In genomic region chr11:57657370-57658072, GRCm38 (mm10) we compare ENCODE assay signal across 12 mouse cellular contexts. TPM values are rescaled to one million over a fixed set of nuclear protein-coding genes. Genes with fewer than 3 reads are reported as not detected.
DNase-seq lines count a peak whose midpoint lies in the region; ATAC-seq and TF ChIP-seq lines count a peak whose summit lies in the region.
"Had no signal": no experiment of that assay in that cellular context is flagged by ENCODE, and none has a peak within 500 bp of the region (broad histone marks: within the 10 kb centered on the region; RNA-seq: fewer than 3 reads in every experiment).

No protein-coding gene starts in this region.

- H3K36me3 ChIP-seq in intestine, embryonic 15.5 days, result no peaks in the 10 kb centered on the region
- no peaks in the 10 kb centered on the region; the same call in 1 of the 2 replicates for H3K36me3 ChIP-seq in liver, postnatal 0 days (replicated peaks; ENCODE audit: insufficient read depth, low read length)
- no peaks in the 10 kb centered on the region for H3K36me3 ChIP-seq in forebrain, embryonic 11.5 days (ENCODE audit: control insufficient read depth, insufficient read depth, low read length)

- peak; percentile 88 for DNase-seq in heart, adult 11 months
- DNase-seq in heart, postnatal 10 days, result no peak
- DNase-seq in ES-CJ7 (ENCODE audit: low read depth, low spot score), result peak; percentile 36
- DNase-seq in liver, postnatal 0 days, result no peak
- DNase-seq in forebrain, embryonic 11.5 days (ENCODE audit: low spot score), result no peak
- no peak for DNase-seq in adrenal gland, postnatal 25 days
- DNase-seq: B cell, adult 2 months; cerebellum, postnatal 25 days; kidney, postnatal 4 days had no signal

- TF ChIP-seq EP300 in liver, postnatal 0 days (IDR thresholded peaks at IDR 0.05; ENCODE audit: low read depth), result 0 out of 2 replicates have a peak, but pooled peaks have one; percentile 7

- H3K27me3 ChIP-seq in intestine, embryonic 15.5 days (replicated peaks), result no peaks in the 10 kb centered on the region
- H3K27me3 ChIP-seq in liver, postnatal 0 days (ENCODE audit: insufficient read depth, low read length), result no peaks in the 10 kb centered on the region
- no peaks in the 10 kb centered on the region for H3K27me3 ChIP-seq in forebrain, embryonic 11.5 days (ENCODE audit: control insufficient read depth, insufficient read depth, low read length)

- no peak overlapping the region for H3K27ac ChIP-seq in intestine, embryonic 15.5 days
- H3K27ac ChIP-seq in liver, postnatal 0 days (ENCODE audit: low read depth), result no peak overlapping the region
- no peak overlapping the region for H3K27ac ChIP-seq in forebrain, embryonic 11.5 days (ENCODE audit: low read depth, low read length)

- H3K9me3 ChIP-seq in intestine, embryonic 15.5 days, result no peaks in the 10 kb centered on the region
- no peaks in the 10 kb centered on the region for H3K9me3 ChIP-seq in liver, postnatal 0 days (ENCODE audit: low read length)
- H3K9me3 ChIP-seq in forebrain, embryonic 11.5 days (ENCODE audit: control insufficient read depth, low read length), result no peaks in the 10 kb centered on the region

- H3K4me2 ChIP-seq in intestine, embryonic 15.5 days (replicated peaks), result no peak overlapping the region
- H3K4me2 ChIP-seq in liver, postnatal 0 days (ENCODE audit: low read depth, low read length), result peak overlapping the region; percentile 55
- no peak overlapping the region for H3K4me2 ChIP-seq in forebrain, embryonic 11.5 days (ENCODE audit: low read depth, low read length, severe bottlenecking)

- no peak for TF ChIP-seq CTCF in liver, postnatal 0 days (IDR thresholded peaks at IDR 0.05; ENCODE audit: low read depth)

- intact Hi-C loops in heart, postnatal 10 days (cut with DNase I), result no loop called here

- 68% methylated on average over 9 of the region's 9 CpGs for WGBS in intestine, embryonic 15.5 days
- 72% methylated on average over 9 of the region's 9 CpGs for WGBS in liver, postnatal 0 days (ENCODE audit: insufficient replicate concordance)
- 91% methylated on average over 9 of the region's 9 CpGs for WGBS in forebrain, embryonic 11.5 days

- no peak overlapping the region for H3K9ac ChIP-seq in intestine, embryonic 15.5 days
- H3K9ac ChIP-seq in liver, postnatal 0 days (replicated peaks), result no peak overlapping the region; the same call in 1 of the 2 replicates
- no peak overlapping the region for H3K9ac ChIP-seq in forebrain, embryonic 11.5 days (ENCODE audit: low read length)

- peaks cover 34% of the 10 kb centered on the region for H3K4me1 ChIP-seq in intestine, embryonic 15.5 days (replicated peaks)
- H3K4me1 ChIP-seq in liver, postnatal 0 days (ENCODE audit: insufficient read depth), result peaks cover 69% of the 10 kb centered on the region
- H3K4me1 ChIP-seq in forebrain, embryonic 11.5 days (replicated peaks; ENCODE audit: control insufficient read depth, insufficient read depth, low read length), result peaks cover 14% of the 10 kb centered on the region

- H3K4me3 ChIP-seq in intestine, embryonic 15.5 days (replicated peaks), result no peak overlapping the region
- no peak overlapping the region for H3K4me3 ChIP-seq in liver, postnatal 0 days (ENCODE audit: low read depth, low read length)
- H3K4me3 ChIP-seq in forebrain, embryonic 11.5 days (ENCODE audit: low read depth, low read length), result no peak overlapping the region

- ATAC-seq in intestine, embryonic 15.5 days, result peak; percentile 64
- ATAC-seq in liver, postnatal 0 days, result no peak
- ATAC-seq in monocyte, adult 5-6 weeks (replicated peaks; ENCODE audit: insufficient number of reproducible peaks, low FRiP score, low TSS enrichment, poor library complexity, severe bottlenecking), result no peak
- ATAC-seq in forebrain, embryonic 11.5 days (replicated peaks; ENCODE audit: low FRiP score), result no peak
- ATAC-seq: inflammation-experienced regulatory T-cells, adult 6 months had no signal

RNA-seq across cellular contexts. Expression of gene Galnt10, which starts 12.3 kb away (rescaled TPM):
- 10 to 100 TPM; 12.2 to 13.0 TPM for total RNA-seq in heart, postnatal 10 days (2021)
- polyA plus RNA-seq in intestine, embryonic 15.5 days (2015; fragmentation: Nextera tagmentation; extraction: Ambion mirVana), result 19.3 and 20.3 TPM in 2 replicates
- polyA plus RNA-seq in liver, postnatal 0 days (2015; fragmentation: Nextera tagmentation; extraction: Ambion mirVana), result 6.5 and 8.2 TPM in 2 replicates
- 18.6 to 31.9 TPM (median 21.5 TPM) in 3 replicates for total RNA-seq in monocyte, adult 5-6 weeks (2017)
- polyA plus RNA-seq in forebrain, embryonic 11.5 days (2014; fragmentation: Nextera tagmentation; extraction: Ambion mirVana), result 15.1 and 18.1 TPM in 2 replicates
- 52.7 and 55.6 TPM in 2 replicates for total RNA-seq in adrenal gland, postnatal 25 days (2021)

Comparison
In these comparisons a context has a peak if more than half of its experiments do, and no peak if none do; other contexts are left out.
1. DNase-seq: peak in heart, adult 11 months (single experiment) and ES-CJ7 (single experiment); none in heart, postnatal 10 days (0 of 2), liver, postnatal 0 days (single experiment), forebrain, embryonic 11.5 days (single experiment) and adrenal gland, postnatal 25 days (single experiment).